Comparison of ENCODE assay signal across 23 mouse cellular contexts in genomic region chr10:118953440-118953839, GRCm38 (mm10).
"Had no signal": no experiment of that assay in that cellular context is flagged by ENCODE, and none has a peak within 500 bp of the region (broad histone marks: within the 10 kb centered on the region; RNA-seq: fewer than 3 reads in every experiment).

No protein-coding gene starts in this region.

- H3K4me1 ChIP-seq: hindbrain, embryonic 13.5 days; hindbrain, embryonic 15.5 days; kidney, embryonic 15.5 days; limb, embryonic 13.5 days; limb, embryonic 15.5 days; liver, embryonic 12.5 days had no signal

- H3K27ac ChIP-seq: heart, embryonic 13.5 days; hindbrain, embryonic 13.5 days; hindbrain, embryonic 15.5 days; hindbrain, postnatal 0 days; kidney, embryonic 15.5 days; kidney, postnatal 0 days; limb, embryonic 13.5 days; limb, embryonic 15.5 days; liver, embryonic 12.5 days had no signal

- H3K9ac ChIP-seq: forebrain, postnatal 0 days; heart, embryonic 13.5 days; hindbrain, embryonic 13.5 days; hindbrain, embryonic 15.5 days; kidney, embryonic 15.5 days; limb, embryonic 13.5 days; limb, embryonic 15.5 days; liver, embryonic 12.5 days had no signal

- ATAC-seq: forebrain, postnatal 0 days; hindbrain, postnatal 0 days; intestine, embryonic 16.5 days; liver, embryonic 12.5 days had no signal

- H3K4me2 ChIP-seq: heart, embryonic 11.5 days; heart, embryonic 13.5 days; hindbrain, embryonic 13.5 days; hindbrain, embryonic 15.5 days; kidney, embryonic 15.5 days; limb, embryonic 13.5 days; limb, embryonic 15.5 days; liver, embryonic 12.5 days had no signal

- H3K36me3 ChIP-seq: heart, embryonic 13.5 days; hindbrain, embryonic 13.5 days; hindbrain, embryonic 15.5 days; kidney, embryonic 15.5 days; limb, embryonic 13.5 days; limb, embryonic 15.5 days; liver, embryonic 12.5 days had no signal

- H3K27me3 ChIP-seq: kidney, embryonic 15.5 days; limb, embryonic 13.5 days; limb, embryonic 15.5 days; liver, embryonic 12.5 days had no signal

- DNase-seq: forebrain, postnatal 0 days; gastrocnemius, postnatal 14 days; gastrocnemius, postnatal 36 days; heart, adult 18-20 months; heart, postnatal 36 days; kidney, adult 11 months; kidney, adult 2 months; kidney, adult 9 months; kidney, postnatal 14 days; kidney, postnatal 36 days; layer of hippocampus, postnatal 36 days; left cerebral cortex, postnatal 4 days had no signal

- H3K4me3 ChIP-seq: heart, embryonic 13.5 days; hindbrain, embryonic 13.5 days; hindbrain, embryonic 15.5 days; kidney, embryonic 15.5 days; limb, embryonic 13.5 days; limb, embryonic 15.5 days; liver, embryonic 12.5 days had no signal

- H3K9me3 ChIP-seq: heart, embryonic 13.5 days; hindbrain, embryonic 13.5 days; hindbrain, embryonic 15.5 days; kidney, embryonic 15.5 days; limb, embryonic 13.5 days; limb, embryonic 15.5 days; liver, embryonic 12.5 days had no signal
